Mouse (Mus musculus) liver, embryonic 11.5 days (tissue): ENCODE data around the gene Fars2. TPM values are rescaled to one million over a fixed set of nuclear protein-coding genes. Genes with fewer than 3 reads are reported as not detected.
"Not testable (repeated sequence)": the region's sequence is repeated elsewhere in the genome, so short reads cannot be mapped to it uniquely, and the experiment has no call there.

Experiments
- ATAC-seq: fragments of 200-750 bp; cut with Nextera tagmentation; replicated peaks from 2 replicates; pipeline ENCODE4 v1.8.0; 2017; ENCODE audit warnings: moderate number of reproducible peaks, mild to moderate bottlenecking, moderate TSS enrichment, moderate library complexity; ENCODE audit not compliant: low FRiP score
- DNase-seq: peaks from one replicate; pipeline ENCODE4 v3.0.0-alpha.2; 2017; ENCODE audit warnings: low spot score
- H3K27ac ChIP-seq: fragments of 300-500 bp; sonication (generic); 2 replicates; pipeline ENCODE4 v1.5.1; 2014; ENCODE audit warnings: mild to moderate bottlenecking, low read depth, low read length, control low read depth
- H3K27me3 ChIP-seq: fragments of 300-500 bp; sonication (generic); replicated peaks from 2 replicates; pipeline ENCODE4 v1.6.1; 2014; ENCODE audit warnings: low read length, mixed read lengths; ENCODE audit not compliant: control insufficient read depth, insufficient read depth
- H3K36me3 ChIP-seq: fragments of 300-500 bp; sonication (generic); 2 replicates; pipeline ENCODE4 v1.6.1; 2014; ENCODE audit warnings: mild to moderate bottlenecking, low read length, moderate library complexity, mixed read lengths; ENCODE audit not compliant: control insufficient read depth, insufficient read depth
- H3K4me1 ChIP-seq: fragments of 300-500 bp; sonication (generic); replicated peaks from 2 replicates; pipeline ENCODE4 v1.6.1; 2014; ENCODE audit warnings: low read length, mixed read lengths; ENCODE audit not compliant: control insufficient read depth, insufficient read depth
- H3K4me2 ChIP-seq: fragments of 300-500 bp; sonication (generic); 2 replicates; pipeline ENCODE4 v1.6.1; 2014; ENCODE audit warnings: mild to moderate bottlenecking, control low read depth, moderate library complexity
- H3K4me3 ChIP-seq: fragments of 300-500 bp; sonication (generic); 2 replicates; pipeline ENCODE4 v1.5.1; 2014; ENCODE audit warnings: low read depth, low read length, control low read depth
- H3K9ac ChIP-seq: fragments of 300-500 bp; sonication (generic); 2 replicates; pipeline ENCODE4 v1.6.1; 2014; ENCODE audit warnings: low read depth, low read length, control low read depth
- H3K9me3 ChIP-seq: fragments of 300-500 bp; sonication (generic); 2 replicates; pipeline ENCODE4 v1.6.1; 2016; ENCODE audit warnings: low read length, inconsistent platforms, mixed read lengths; ENCODE audit not compliant: control insufficient read depth
- WGBS: fragments of 180-500 bp; shearing (Covaris S2); extraction: QIAGEN DNeasy Blood & Tissue Kit; methylation state at CpG from one replicate; pipeline ENCODE4 v1.1.7; 2014; 5-methylcytosine and 5-hydroxymethylcytosine counted together
- polyA plus RNA-seq: library from polyadenylated mRNA; unstranded; fragments of >200 nt; fragmentation: Nextera tagmentation; extraction: Ambion mirVana; gene quantifications from 2 replicates; pipeline ENCODE4 v1.2.1, GENCODE M21; 2014

Gene Fars2
- polyA plus RNA-seq, 1 experiment from 2014 or later, result 27.7 TPM

GRCm38 (mm10) chr13:36431974-36432518 is 314.8 kb downstream of the Fars2 start:
- H3K9me3 ChIP-seq, result no peaks in the 10 kb centered on the region
- H3K4me3 ChIP-seq, result no peak overlapping the region
- no peaks in the 10 kb centered on the region for H3K27me3 ChIP-seq
- H3K27ac ChIP-seq, result no peak overlapping the region
- H3K4me2 ChIP-seq, result no peak overlapping the region
- no peak overlapping the region for H3K9ac ChIP-seq
- DNase-seq (no peak), ATAC-seq (no peak)
- WGBS, result 90% methylated on average over 8 of the region's 8 CpGs
- no peaks in the 10 kb centered on the region for H3K4me1 ChIP-seq
- no peaks in the 10 kb centered on the region for H3K36me3 ChIP-seq

GRCm38 (mm10) chr13:36444748-36445423 is 327.7 kb downstream of the Fars2 start:
- no peak for DNase-seq
- Histone ChIP-seq H3K9me3 (no peaks in the 10 kb centered on the region), H3K9ac (no peak overlapping the region), H3K4me1 (no peaks in the 10 kb centered on the region), H3K27me3 (no peaks in the 10 kb centered on the region), H3K27ac (no peak overlapping the region), H3K4me3 (no peak overlapping the region), H3K36me3 (no peaks in the 10 kb centered on the region), H3K4me2 (no peak overlapping the region)
- WGBS, result 47% methylated on average over 4 of the region's 4 CpGs
- no peak for ATAC-seq

GRCm38 (mm10) chr13:36447947-36448346 is 330.7 kb downstream of the Fars2 start:
- Histone ChIP-seq H3K9ac (no peak overlapping the region), H3K27me3 (no peaks in the 10 kb centered on the region), H3K4me2 (no peak overlapping the region), H3K4me3 (no peak overlapping the region), H3K27ac (no peak overlapping the region), H3K36me3 (no peaks in the 10 kb centered on the region), H3K4me1 (no peaks in the 10 kb centered on the region), H3K9me3 (no peaks in the 10 kb centered on the region)
- 79% methylated on average over 4 of the region's 4 CpGs for WGBS
- ATAC-seq (no peak), DNase-seq (no peak)

GRCm38 (mm10) chr13:36448565-36448964 is 331.4 kb downstream of the Fars2 start:
- Histone ChIP-seq H3K4me3 (no peak overlapping the region), H3K36me3 (no peaks in the 10 kb centered on the region), H3K4me2 (no peak overlapping the region), H3K9ac (no peak overlapping the region), H3K27me3 (no peaks in the 10 kb centered on the region), H3K4me1 (no peaks in the 10 kb centered on the region), H3K27ac (no peak overlapping the region), H3K9me3 (no peaks in the 10 kb centered on the region)
- 78% methylated on average over 7 of the region's 7 CpGs for WGBS
- no peak for DNase-seq
- no peak for ATAC-seq

- no peaks in the 10 kb centered on the region for H3K4me1 ChIP-seq
- H3K36me3 ChIP-seq, result no peaks in the 10 kb centered on the region
- no peak for ATAC-seq
- H3K27ac ChIP-seq, result no peak overlapping the region
- H3K4me3 ChIP-seq, result no peak overlapping the region
- no peak overlapping the region for H3K4me2 ChIP-seq
- no peak overlapping the region for H3K9ac ChIP-seq
- no peaks in the 10 kb centered on the region for H3K9me3 ChIP-seq
- no peaks in the 10 kb centered on the region for H3K27me3 ChIP-seq
- no peak for DNase-seq
- 72% methylated on average over 3 of the region's 3 CpGs for WGBS
Observed at GRCm38 (mm10) chr13:36451437-36451836, 334.2 kb downstream of the Fars2 start.

GRCm38 (mm10) chr13:36460473-36460872 is 343.3 kb downstream of the Fars2 start:
- Histone ChIP-seq H3K4me3 (no peak overlapping the region), H3K9me3 (no peaks in the 10 kb centered on the region), H3K36me3 (no peaks in the 10 kb centered on the region), H3K4me1 (no peaks in the 10 kb centered on the region), H3K27me3 (no peaks in the 10 kb centered on the region), H3K4me2 (no peak overlapping the region), H3K27ac (no peak overlapping the region), H3K9ac (no peak overlapping the region)
- WGBS, result 67% methylated on average over 3 of the region's 3 CpGs
- no peak for DNase-seq
- peak; percentile 57 for ATAC-seq

- Histone ChIP-seq H3K4me1 (no peaks in the 10 kb centered on the region), H3K9ac (no peak overlapping the region), H3K4me3 (no peak overlapping the region), H3K4me2 (no peak overlapping the region), H3K9me3 (no peaks in the 10 kb centered on the region), H3K27me3 (no peaks in the 10 kb centered on the region), H3K36me3 (no peaks in the 10 kb centered on the region), H3K27ac (no peak overlapping the region)
- DNase-seq (no peak), ATAC-seq (no peak)
Observed at GRCm38 (mm10) chr13:36463669-36464068, 346.5 kb downstream of the Fars2 start.

- not testable (repeated sequence) for H3K9me3 ChIP-seq, H3K27me3 ChIP-seq, H3K36me3 ChIP-seq, H3K27ac ChIP-seq, DNase-seq, H3K4me2 ChIP-seq, H3K4me1 ChIP-seq, H3K9ac ChIP-seq, ATAC-seq, H3K4me3 ChIP-seq
- WGBS, result 86% methylated on average over 3 of the region's 3 CpGs
Observed at GRCm38 (mm10) chr13:36466076-36466475, 348.9 kb downstream of the Fars2 start.

GRCm38 (mm10) chr13:36466515-36466921 is 349.3 kb downstream of the Fars2 start:
- WGBS, result 86% methylated on average over 5 of the region's 5 CpGs
- no peaks in the 10 kb centered on the region for H3K4me1 ChIP-seq
- H3K27ac ChIP-seq, result no peak overlapping the region
- ATAC-seq (no peak), DNase-seq (no peak)
- H3K9me3 ChIP-seq, result no peaks in the 10 kb centered on the region
- H3K4me2 ChIP-seq, result no peak overlapping the region
- no peaks in the 10 kb centered on the region for H3K36me3 ChIP-seq
- H3K4me3 ChIP-seq, result no peak overlapping the region
- no peaks in the 10 kb centered on the region for H3K27me3 ChIP-seq
- no peak overlapping the region for H3K9ac ChIP-seq
